Mouse (Mus musculus) embryonic facial prominence, embryonic 11.5 days (tissue): ENCODE measurements around the gene Gm49393. TPM values are rescaled to one million over a fixed set of nuclear protein-coding genes. Genes with fewer than 3 reads are reported as not detected.

ENCODE experiments used
- ATAC-seq: fragments of 200-750 bp; cut with Nextera tagmentation; replicated peaks from 2 replicates; pipeline ENCODE4 v1.8.0; 2017; ENCODE audit warnings: low read depth; ENCODE audit not compliant: insufficient number of reproducible peaks, low FRiP score, low TSS enrichment
- DNase-seq: peaks from one replicate; pipeline ENCODE4 v3.0.0-alpha.2; 2015; ENCODE audit warnings: low spot score
- H3K27ac ChIP-seq: fragments of 300-500 bp; sonication (generic); replicated peaks from 2 replicates; pipeline ENCODE4 v1.5.1; 2014; ENCODE audit warnings: mild to moderate bottlenecking, low read depth, low read length, control low read depth
- H3K27me3 ChIP-seq: fragments of 300-500 bp; sonication (generic); 2 replicates; pipeline ENCODE4 v1.6.1; 2014; ENCODE audit warnings: mild to moderate bottlenecking, low read length, moderate library complexity, mixed read lengths; ENCODE audit not compliant: control insufficient read depth, insufficient read depth
- H3K36me3 ChIP-seq: fragments of 300-500 bp; sonication (generic); replicated peaks from 2 replicates; pipeline ENCODE4 v1.6.1; 2014; ENCODE audit warnings: low read depth, mild to moderate bottlenecking, low read length, moderate library complexity, mixed read lengths; ENCODE audit not compliant: control insufficient read depth, insufficient read depth
- H3K4me1 ChIP-seq: fragments of 300-500 bp; sonication (generic); 2 replicates; pipeline ENCODE4 v1.6.1; 2014; ENCODE audit warnings: low read length, mixed read lengths; ENCODE audit not compliant: control insufficient read depth, insufficient read depth
- H3K4me2 ChIP-seq: fragments of 300-500 bp; sonication (generic); 2 replicates; pipeline ENCODE4 v1.6.1; 2014; ENCODE audit warnings: low read depth, mild to moderate bottlenecking, control low read depth, low read length, moderate library complexity
- H3K4me3 ChIP-seq: fragments of 300-500 bp; sonication (generic); 2 replicates; pipeline ENCODE4 v1.5.1; 2014; ENCODE audit warnings: low read depth, low read length, control low read depth
- H3K9ac ChIP-seq: fragments of 300-500 bp; sonication (generic); replicated peaks from 2 replicates; pipeline ENCODE4 v1.6.1; 2014; ENCODE audit warnings: mild to moderate bottlenecking, control low read depth, low read length
- H3K9me3 ChIP-seq: fragments of 300-500 bp; sonication (generic); replicated peaks from 2 replicates; pipeline ENCODE4 v1.6.1; 2016; ENCODE audit warnings: mild to moderate bottlenecking, low read length, inconsistent platforms, mixed read lengths; ENCODE audit not compliant: control insufficient read depth
- WGBS: fragments of 180-500 bp; shearing (Covaris S2); extraction: QIAGEN DNeasy Blood & Tissue Kit; methylation state at CpG from one replicate; pipeline ENCODE4 v1.1.7; 2014; 5-methylcytosine and 5-hydroxymethylcytosine counted together
- polyA plus RNA-seq: library from polyadenylated mRNA; unstranded; fragments of >200 nt; fragmentation: Nextera tagmentation; extraction: Ambion mirVana; gene quantifications from 2 replicates; pipeline ENCODE4 v1.2.1, GENCODE M21; 2014

The Gm49393 gene
- polyA plus RNA-seq, 1 experiment from 2014 or later = not detected

- no peak for DNase-seq
- H3K4me1 ChIP-seq = no peaks in the 10 kb centered on the region
- no peak overlapping the region for H3K4me2 ChIP-seq
- WGBS = 57% methylated on average over 3 of the region's 3 CpGs
- H3K4me3 ChIP-seq = no peak overlapping the region
- H3K27ac ChIP-seq = no peak overlapping the region
- H3K9ac ChIP-seq = no peak overlapping the region
- no peaks in the 10 kb centered on the region for H3K36me3 ChIP-seq
- no peaks in the 10 kb centered on the region for H3K9me3 ChIP-seq
- no peak for ATAC-seq
- no peaks in the 10 kb centered on the region for H3K27me3 ChIP-seq
Measured at GRCm38 (mm10) chr13:60826052-60826451, 109.3 kb downstream of the Gm49393 start.

GRCm38 (mm10) chr13:60820486-60821175, 114.8 kb downstream of the Gm49393 start:
- DNase-seq (no peak), ATAC-seq (no peak)
- Histone ChIP-seq H3K9ac (no peak overlapping the region), H3K27ac (no peak overlapping the region), H3K4me2 (no peak overlapping the region), H3K4me3 (no peak overlapping the region), H3K4me1 (no peaks in the 10 kb centered on the region), H3K9me3 (no peaks in the 10 kb centered on the region), H3K27me3 (no peaks in the 10 kb centered on the region), H3K36me3 (no peaks in the 10 kb centered on the region)
- 80% methylated on average over 3 of the region's 3 CpGs for WGBS

- Histone ChIP-seq H3K9me3 (no peaks in the 10 kb centered on the region), H3K27ac (no peak overlapping the region), H3K36me3 (no peaks in the 10 kb centered on the region), H3K4me3 (no peak overlapping the region), H3K4me1 (no peaks in the 10 kb centered on the region), H3K9ac (no peak overlapping the region), H3K4me2 (no peak overlapping the region), H3K27me3 (no peaks in the 10 kb centered on the region)
- WGBS = 12% methylated on average over 7 of the region's 7 CpGs
- DNase-seq (peak; percentile 63), ATAC-seq (no peak)
Measured at GRCm38 (mm10) chr13:60819469-60819868, 115.9 kb downstream of the Gm49393 start.

GRCm38 (mm10) chr13:60813722-60814121, 121.7 kb downstream of the Gm49393 start:
- Histone ChIP-seq H3K4me3 (no peak overlapping the region), H3K27ac (no peak overlapping the region), H3K9ac (no peak overlapping the region), H3K4me1 (no peaks in the 10 kb centered on the region), H3K27me3 (no peaks in the 10 kb centered on the region), H3K9me3 (no peaks in the 10 kb centered on the region), H3K4me2 (no peak overlapping the region), H3K36me3 (no peaks in the 10 kb centered on the region)
- no peak for ATAC-seq
- no peak for DNase-seq
- 74% methylated on average over 1 of the region's 1 CpGs for WGBS

- Histone ChIP-seq H3K4me1 (no peaks in the 10 kb centered on the region), H3K4me3 (no peak overlapping the region), H3K9me3 (no peaks in the 10 kb centered on the region), H3K27ac (no peak overlapping the region), H3K27me3 (no peaks in the 10 kb centered on the region), H3K9ac (no peak overlapping the region), H3K36me3 (no peaks in the 10 kb centered on the region), H3K4me2 (no peak overlapping the region)
- WGBS = 91% methylated on average over 6 of the region's 6 CpGs
- no peak for ATAC-seq
- DNase-seq = no peak
Measured at GRCm38 (mm10) chr13:60812768-60813167, 122.6 kb downstream of the Gm49393 start.

- H3K4me1 ChIP-seq = no peaks in the 10 kb centered on the region
- WGBS = 74% methylated on average over 2 of the region's 2 CpGs
- DNase-seq (no peak), ATAC-seq (no peak)
- no peak overlapping the region for H3K4me2 ChIP-seq
- no peak overlapping the region for H3K9ac ChIP-seq
- H3K27ac ChIP-seq = no peak overlapping the region
- H3K36me3 ChIP-seq = no peaks in the 10 kb centered on the region
- H3K9me3 ChIP-seq = no peaks in the 10 kb centered on the region
- H3K4me3 ChIP-seq = no peak overlapping the region
- H3K27me3 ChIP-seq = no peaks in the 10 kb centered on the region
Measured at GRCm38 (mm10) chr13:60809690-60810089, 125.7 kb downstream of the Gm49393 start.

Other genes starting within 250 kb of the Gm49393 start
- not detected in 2 replicates for gene BC051665, start 149.2 kb downstream of the Gm49393 start, polyA plus RNA-seq
- not detected in 2 replicates for gene Ctsll3, start 132.7 kb downstream of the Gm49393 start, polyA plus RNA-seq
- not detected in 2 replicates for gene 4930486L24Rik, start 71.1 kb downstream of the Gm49393 start, polyA plus RNA-seq
- 0.17 and 0.26 TPM in 2 replicates for gene Gm49392, start 38.7 kb downstream of the Gm49393 start, polyA plus RNA-seq
- gene Ctla2b, start 38.1 kb downstream of the Gm49393 start, polyA plus RNA-seq = 2.1 and 2.3 TPM in 2 replicates
- gene Tpbpb, start 30.7 kb downstream of the Gm49393 start, polyA plus RNA-seq = not detected in 2 replicates
- 1.2 and 2.1 TPM in 2 replicates for gene Gm49391, start 981 bp upstream of the Gm49393 start, polyA plus RNA-seq
- 14.1 and 15.5 TPM in 2 replicates for gene Ctla2a, start 1.0 kb upstream of the Gm49393 start, polyA plus RNA-seq
- gene Tpbpa, start 6.4 kb upstream of the Gm49393 start, polyA plus RNA-seq = not detected in 2 replicates
- gene Ctsj, start 70.4 kb upstream of the Gm49393 start, polyA plus RNA-seq = not detected in 2 replicates
- gene Ctsq, start 105.0 kb upstream of the Gm49393 start, polyA plus RNA-seq = not detected in 2 replicates
- not detected in 2 replicates for gene Ctsr, start 228.7 kb upstream of the Gm49393 start, polyA plus RNA-seq